Mouse (Mus musculus): ENCODE results near the gene C5ar1. TPM values are rescaled to one million over a fixed set of nuclear protein-coding genes. Genes with fewer than 3 reads are reported as not detected.
"Not testable (repeated sequence)": the region's sequence is repeated elsewhere in the genome, so short reads cannot be mapped to it uniquely, and the experiment has no call there.

Gene C5ar1
- polyA plus RNA-seq (2012; rRNA removed), result 1.2 and 1.3 TPM in 2 replicates

- no peak for DNase-seq (ENCODE audit: extremely low spot score in 1 of 2, low spot score in 1 of 2)
Observed at GRCm38 (mm10) chr7:16259110-16259590, at the start of gene C5ar1. TSS of gene C5ar1 (minus strand) at chr7:16259540.

- no peak for DNase-seq (ENCODE audit: extremely low spot score in 1 of 2, low spot score in 1 of 2)
Observed at GRCm38 (mm10) chr7:16308555-16309317, 49.4 kb upstream of the C5ar1 start.

GRCm38 (mm10) chr7:16308093-16308492 lies 48.8 kb upstream of the C5ar1 start, which contains the start of gene Bbc3:
TSS of gene Bbc3 (plus strand) at chr7:16308393.
- not testable (repeated sequence) for DNase-seq (ENCODE audit: extremely low spot score in 1 of 2, low spot score in 1 of 2)

DNA sequence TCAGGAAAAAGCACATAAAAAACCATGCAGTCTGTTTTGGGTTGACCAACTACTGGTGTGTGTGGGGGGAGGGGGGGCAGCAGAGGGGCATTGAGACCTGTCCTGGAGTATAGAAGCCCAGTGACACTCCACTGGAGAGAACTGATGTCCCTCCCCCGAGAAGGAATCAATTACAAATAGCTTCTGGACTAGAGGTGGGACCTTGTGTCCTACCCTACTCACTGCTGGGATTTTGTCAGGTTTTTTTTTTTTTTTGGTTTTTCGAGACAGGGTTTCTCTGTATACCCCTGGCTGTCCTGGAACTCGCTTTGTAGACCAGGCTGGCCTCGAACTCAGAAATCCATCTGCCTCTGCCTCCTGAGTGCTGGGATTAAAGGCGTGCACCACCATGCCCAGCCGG lies 47.8 kb upstream of the C5ar1 start:
- DNase-seq (ENCODE audit: extremely low spot score in 1 of 2, low spot score in 1 of 2), result not testable (repeated sequence)

- peak; percentile 90 to 97 for DNase-seq (ENCODE audit: extremely low spot score in 1 of 2, low spot score in 1 of 2)
Observed at GRCm38 (mm10) chr7:16299419-16300035, 40.2 kb upstream of the C5ar1 start.

- DNase-seq (ENCODE audit: extremely low spot score in 1 of 2, low spot score in 1 of 2), result no peak
Observed at GRCm38 (mm10) chr7:16298927-16299326, 39.6 kb upstream of the C5ar1 start.

- no peak for DNase-seq (ENCODE audit: extremely low spot score in 1 of 2, low spot score in 1 of 2)
Observed at GRCm38 (mm10) chr7:16297616-16298015, 38.3 kb upstream of the C5ar1 start.

GRCm38 (mm10) chr7:16296766-16297390 lies 37.5 kb upstream of the C5ar1 start:
- DNase-seq (ENCODE audit: extremely low spot score in 1 of 2, low spot score in 1 of 2), result peak in 1 of 2 experiments; percentile 85

- no peak for DNase-seq (ENCODE audit: extremely low spot score in 1 of 2, low spot score in 1 of 2)
Observed at GRCm38 (mm10) chr7:16296146-16296545, 36.8 kb upstream of the C5ar1 start.

DNA sequence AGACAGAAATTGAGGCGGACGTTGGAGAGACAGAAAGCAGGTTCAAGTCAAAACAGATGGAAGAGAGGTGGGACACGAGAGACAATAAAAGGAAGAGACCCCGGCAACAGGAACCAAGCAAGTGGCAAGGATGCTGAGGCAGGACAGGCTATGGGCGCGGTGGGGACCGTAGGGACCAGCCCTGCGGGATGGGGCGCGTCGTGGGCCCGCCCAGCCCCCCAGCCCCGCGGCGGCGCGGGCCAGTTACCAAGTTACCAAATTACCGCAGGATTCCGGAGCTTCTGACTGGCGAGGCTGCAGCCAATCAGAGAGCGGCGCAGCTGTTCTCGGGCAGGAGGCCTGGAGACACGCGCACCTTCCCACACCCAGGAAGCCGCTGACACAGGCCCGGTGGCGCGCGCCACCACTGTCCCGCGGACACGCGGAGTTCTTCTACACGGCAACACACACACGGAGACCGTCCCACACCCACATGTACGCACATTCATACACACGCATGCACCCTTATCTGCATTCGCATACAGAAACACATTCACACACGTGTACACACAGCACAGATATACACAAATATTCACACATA lies 36.1 kb upstream of the C5ar1 start:
- DNase-seq (ENCODE audit: extremely low spot score in 1 of 2, low spot score in 1 of 2), result peak; percentile 74 to 86

GRCm38 (mm10) chr7:16294837-16295236 lies 35.5 kb upstream of the C5ar1 start:
- peak; percentile 79 to 97 for DNase-seq (ENCODE audit: extremely low spot score in 1 of 2, low spot score in 1 of 2)

DNA sequence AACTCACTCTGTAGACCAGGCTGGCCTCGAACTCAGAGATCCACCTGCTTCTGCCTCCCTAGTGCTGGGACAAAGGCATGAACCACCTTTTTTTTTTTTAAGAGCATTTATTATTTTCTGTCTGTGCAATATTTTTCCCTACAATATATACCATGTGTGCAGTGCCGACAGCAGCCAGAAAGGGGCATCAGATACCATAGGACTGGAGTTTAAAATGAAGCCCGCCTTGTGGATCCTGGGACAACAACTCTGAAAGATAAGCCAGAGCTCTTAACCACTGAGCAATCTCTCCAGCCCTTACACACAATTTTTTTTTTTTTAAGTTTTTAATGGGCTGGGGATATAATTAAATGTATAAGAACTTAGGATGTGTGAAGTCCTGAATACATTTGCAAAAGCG lies 35.0 kb upstream of the C5ar1 start:
- DNase-seq (ENCODE audit: extremely low spot score in 1 of 2, low spot score in 1 of 2), result no peak

- no peak for DNase-seq (ENCODE audit: extremely low spot score in 1 of 2, low spot score in 1 of 2)
Observed at GRCm38 (mm10) chr7:16287791-16288190, 28.5 kb upstream of the C5ar1 start.

GRCm38 (mm10) chr7:16287016-16287415 lies 27.7 kb upstream of the C5ar1 start:
- DNase-seq (ENCODE audit: extremely low spot score in 1 of 2, low spot score in 1 of 2), result no peak

DNA sequence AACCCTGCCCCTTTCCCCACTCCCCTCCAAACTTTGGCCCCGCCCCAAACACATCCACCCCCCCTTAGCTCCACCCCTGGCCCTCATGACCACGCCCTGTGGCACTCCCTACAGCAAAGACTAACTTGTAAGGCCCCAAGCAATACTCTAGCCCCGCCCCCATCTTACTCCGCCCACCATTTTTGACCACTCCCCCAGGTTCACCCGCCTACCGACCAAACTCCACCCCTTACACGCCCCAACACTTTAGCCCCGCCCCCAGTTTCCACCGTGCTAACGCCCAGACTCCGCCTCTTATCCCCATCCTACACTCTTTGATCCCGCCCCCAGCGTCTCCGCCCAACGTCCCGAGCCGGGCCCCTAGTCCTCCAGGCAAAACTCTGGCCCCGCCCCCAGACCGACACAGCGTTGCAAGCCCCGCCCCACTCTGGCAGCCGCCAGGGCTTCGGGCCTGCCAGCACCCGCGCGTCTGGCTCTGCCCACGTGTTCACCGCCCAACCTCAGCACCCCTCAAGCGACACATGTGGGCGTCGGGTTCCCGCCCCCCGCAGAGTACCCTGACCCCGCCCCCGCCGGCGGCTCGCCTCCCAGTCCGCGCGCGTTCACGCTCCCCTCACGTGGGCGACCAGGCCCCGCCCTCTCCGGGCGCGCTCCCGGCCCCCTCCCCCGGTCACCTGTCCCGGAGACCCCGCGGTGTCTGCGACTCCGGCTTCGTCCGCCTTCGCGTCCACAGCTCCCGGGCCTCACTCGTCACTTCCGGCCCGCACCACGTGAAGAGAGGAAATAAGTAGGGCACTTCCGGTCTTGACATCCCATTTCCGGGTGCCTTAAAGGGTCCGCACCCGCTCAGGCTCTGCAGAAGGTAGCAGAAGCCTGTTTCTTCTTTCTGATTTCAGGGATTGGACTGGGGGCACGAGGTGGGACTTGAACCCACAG lies 27.0 kb upstream of the C5ar1 start, which contains the start of gene Ccdc9:
Gene Ccdc9 (minus strand): TSS at position 770 of the 936 bp plus-strand sequence.
- peak; percentile 98 to 99 for DNase-seq (ENCODE audit: extremely low spot score in 1 of 2, low spot score in 1 of 2)

- DNase-seq (ENCODE audit: extremely low spot score in 1 of 2, low spot score in 1 of 2), result peak in 1 of 2 experiments; percentile 36
Observed at GRCm38 (mm10) chr7:16285450-16286025, 26.2 kb upstream of the C5ar1 start.

GRCm38 (mm10) chr7:16284904-16285303 lies 25.6 kb upstream of the C5ar1 start:
- no peak for DNase-seq (ENCODE audit: extremely low spot score in 1 of 2, low spot score in 1 of 2)

GRCm38 (mm10) chr7:16284001-16284400 lies 24.7 kb upstream of the C5ar1 start:
- DNase-seq (ENCODE audit: extremely low spot score in 1 of 2, low spot score in 1 of 2), result no peak

DNA sequence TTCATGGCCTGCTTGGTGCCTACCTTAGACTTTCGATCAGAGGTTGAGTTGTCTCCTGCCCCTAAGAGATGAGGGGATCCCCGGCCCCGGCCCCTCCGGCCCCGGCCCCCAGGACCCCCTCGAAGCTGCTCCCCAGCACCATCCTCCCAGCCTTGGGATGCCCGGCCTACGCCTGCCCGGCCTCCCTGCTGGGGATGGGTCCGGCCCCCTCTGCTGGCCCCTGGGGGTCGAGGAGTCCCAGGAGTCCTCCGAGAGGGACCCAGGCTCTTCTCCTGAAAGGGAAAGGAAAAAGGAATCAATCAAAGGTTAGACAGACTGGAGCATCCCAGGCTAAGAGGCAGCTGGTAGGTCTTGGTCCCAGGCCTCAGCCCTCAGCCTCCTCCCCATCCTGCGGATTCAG lies 23.0 kb upstream of the C5ar1 start:
- DNase-seq (ENCODE audit: extremely low spot score in 1 of 2, low spot score in 1 of 2), result no peak
